Mouse (Mus musculus) C2C12 (cell line): ENCODE measurements around the gene Hoxc6.

Experiments
- CEBPB ChIP-seq: IDR thresholded peaks from one replicate; pipeline ENCODE4 v1.6.1; 2011; ENCODE audit warnings: low read depth, mild to moderate bottlenecking, control low read depth, moderate library complexity
- CTCF ChIP-seq: IDR thresholded peaks from one replicate; pipeline ENCODE4 v1.5.1; 2011; ENCODE audit not compliant: control insufficient read depth, insufficient read depth, insufficient read length
- MAX ChIP-seq: IDR thresholded peaks from one replicate; pipeline ENCODE4 v1.6.1; 2011; ENCODE audit warnings: mild to moderate bottlenecking, control low read depth
- MYOG ChIP-seq: IDR thresholded peaks from one replicate; pipeline ENCODE4 v1.6.1; 2011; ENCODE audit not compliant: control insufficient read depth, insufficient read length; ENCODE audit errors: extremely low read depth
- USF1 ChIP-seq: IDR thresholded peaks from one replicate; pipeline ENCODE4 v1.6.1; 2011; ENCODE audit warnings: low read depth, mild to moderate bottlenecking, control low read depth, moderate library complexity

- TF ChIP-seq CTCF (no peak), MAX (peak; percentile 54), CEBPB (no peak), MYOG (no peak), USF1 (peak; percentile 97)
These were observed 43.7 kb upstream of the Hoxc6 start, which contains the start of gene Hoxc11 for GRCm38 (mm10) chr15:102954192-102955006.
